8 mouse cellular contexts compared by ENCODE assay signal in the genomic region with DNA sequence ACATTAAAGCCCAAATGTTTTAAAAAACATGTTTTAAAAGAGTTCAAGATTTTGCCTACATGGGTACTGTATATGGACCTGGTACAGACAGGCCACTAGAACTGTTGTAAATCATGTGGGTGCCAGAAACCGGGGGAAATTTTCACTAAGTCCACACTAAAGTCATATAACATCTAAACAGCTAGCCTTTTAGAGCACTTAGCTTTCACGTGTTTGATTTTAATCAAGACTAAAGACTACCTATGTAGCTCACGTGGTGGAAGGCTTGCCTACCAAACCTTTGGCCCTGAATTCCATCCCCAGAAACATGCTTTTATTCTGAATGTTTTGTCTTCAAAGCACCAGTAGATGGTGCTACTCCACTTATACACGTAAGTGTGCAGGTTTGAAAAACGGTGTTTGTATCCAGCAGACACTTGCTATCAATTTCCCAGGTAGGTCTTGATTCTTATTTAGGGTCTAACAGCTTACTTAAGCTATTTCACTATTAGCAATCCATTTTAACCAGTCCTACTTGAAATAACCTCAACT. TPM values are rescaled to one million over a fixed set of nuclear protein-coding genes. Genes with fewer than 3 reads are reported as not detected.
A peak's percentile ranks its signal among the peaks of the same experiment; 100 is the strongest.
DNase-seq lines count a peak whose midpoint lies in the region; ATAC-seq and TF ChIP-seq lines count a peak whose summit lies in the region.

No protein-coding gene starts in this region.

- H3K4me1 ChIP-seq in kidney, adult 2 months (ENCODE audit: control insufficient read depth, insufficient read depth, low read length) = peaks cover 7% of the 10 kb centered on the region; the same call in 1 of the 2 replicates
- H3K4me1 ChIP-seq in MEL (ENCODE audit: control insufficient read depth in 1 of 2, insufficient read depth in 2 of 2, low read length in 2 of 2) = no peaks in the 10 kb centered on the region
- H3K4me1 ChIP-seq in forebrain, embryonic 12.5 days = peaks cover 11% of the 10 kb centered on the region
- no peaks in the 10 kb centered on the region for H3K4me1 ChIP-seq in limb, embryonic 14.5 days (ENCODE audit: control insufficient read depth, insufficient read depth, low read length)

- no peak overlapping the region for H3K4me3 ChIP-seq in kidney, adult 2 months (ENCODE audit: insufficient read depth, low read depth, low read length)
- H3K4me3 ChIP-seq in MEL (ENCODE audit: control insufficient read depth in 1 of 2, insufficient read depth in 1 of 2, low read depth in 2 of 2, low read length in 2 of 2) = no peak overlapping the region
- H3K4me3 ChIP-seq in forebrain, embryonic 12.5 days (replicated peaks) = no peak overlapping the region
- no peak overlapping the region for H3K4me3 ChIP-seq in limb, embryonic 14.5 days (replicated peaks; ENCODE audit: low read length)

- TF ChIP-seq RAD21 in MEL (IDR thresholded peaks at IDR 0.05; ENCODE audit: low read depth, low read length) = no peak

- 0 out of 2 replicates have a peak, but pooled peaks have one; percentile 5 for TF ChIP-seq CTCF in kidney, adult 2 months (conservative IDR thresholded peaks at IDR 0.05; ENCODE audit: insufficient read depth, insufficient read length, low read depth, low read length)
- TF ChIP-seq CTCF in MEL (IDR thresholded peaks at IDR 0.05 in 2 of 3, conservative IDR thresholded peaks at IDR 0.05 in 1 of 3; ENCODE audit: control insufficient read depth in 1 of 3, insufficient read depth in 1 of 3, low read depth in 2 of 3, low read length in 3 of 3, poor library complexity in 1 of 3, severe bottlenecking in 1 of 3) = peak in 2 of 3 experiments; percentile 38 to 47; a peak in 4 of 6 replicates

- H3K27ac ChIP-seq in kidney, adult 2 months (ENCODE audit: insufficient read depth, low read depth, low read length) = no peak overlapping the region
- peak overlapping the region; percentile 44 for H3K27ac ChIP-seq in MEL (ENCODE audit: control insufficient read depth, low read depth, low read length)
- H3K27ac ChIP-seq in forebrain, embryonic 12.5 days = peak overlapping the region; percentile 54; the same call in 1 of the 2 replicates
- no peak overlapping the region for H3K27ac ChIP-seq in limb, embryonic 14.5 days (replicated peaks; ENCODE audit: low read depth, low read length)

- WGBS in kidney, adult 2 months = 7% methylated on average over 5 of the region's 5 CpGs
- 4% methylated on average over 5 of the region's 5 CpGs for WGBS in forebrain, embryonic 12.5 days
- 5% methylated on average over 5 of the region's 5 CpGs for WGBS in limb, embryonic 14.5 days

- H3K27me3 ChIP-seq in kidney, adult 2 months (replicated peaks; ENCODE audit: control insufficient read depth, insufficient read depth, low read length) = no peaks in the 10 kb centered on the region
- H3K27me3 ChIP-seq in MEL (ENCODE audit: control insufficient read depth in 1 of 2, insufficient read depth in 2 of 2, low read length in 2 of 2) = no peaks in the 10 kb centered on the region
- no peaks in the 10 kb centered on the region for H3K27me3 ChIP-seq in forebrain, embryonic 12.5 days
- H3K27me3 ChIP-seq in limb, embryonic 14.5 days (ENCODE audit: control insufficient read depth, insufficient read depth, low read length) = no peaks in the 10 kb centered on the region

- no peaks in the 10 kb centered on the region for H3K9me3 ChIP-seq in MEL (replicated peaks; ENCODE audit: insufficient read depth, low read length)
- no peaks in the 10 kb centered on the region for H3K9me3 ChIP-seq in forebrain, embryonic 12.5 days
- H3K9me3 ChIP-seq in limb, embryonic 14.5 days (ENCODE audit: control insufficient read depth, low read length) = no peaks in the 10 kb centered on the region

- peaks cover 23% of the 10 kb centered on the region for H3K36me3 ChIP-seq in kidney, adult 2 months (ENCODE audit: control insufficient read depth, insufficient read depth, low read length)
- H3K36me3 ChIP-seq in MEL (ENCODE audit: control insufficient read depth in 1 of 2, insufficient read depth in 2 of 2, low read length in 2 of 2) = peaks cover 10 to 12% of the 10 kb centered on the region in 2 experiments
- peaks cover 64% of the 10 kb centered on the region for H3K36me3 ChIP-seq in forebrain, embryonic 12.5 days (replicated peaks)
- peaks cover 70% of the 10 kb centered on the region for H3K36me3 ChIP-seq in limb, embryonic 14.5 days (ENCODE audit: control insufficient read depth, insufficient read depth, low read length)

- no peak for TF ChIP-seq EP300 in MEL (IDR thresholded peaks at IDR 0.05; ENCODE audit: low read depth in 1 of 2, low read length in 2 of 2)

- DNase-seq in kidney, adult 2 months = peak; percentile 54
- DNase-seq in kidney, postnatal 10 days = no peak
- no peak for DNase-seq in MEL (ENCODE audit: low read depth, low spot score)
- DNase-seq in limb, embryonic 14.5 days (ENCODE audit: low spot score) = peak; percentile 64
- DNase-seq in layer of hippocampus, adult 9-10 months (ENCODE audit: low spot score) = no peak
- no peak for DNase-seq in ovary, postnatal 10 days (ENCODE audit: low spot score)

- TF ChIP-seq POLR2A in kidney, adult 2 months (IDR thresholded peaks at IDR 0.05; ENCODE audit: low read depth, low read length) = no peak
- peak in 1 of 2 experiments; percentile 61; a peak in 1 of 4 replicates for TF ChIP-seq POLR2A in MEL (IDR thresholded peaks at IDR 0.05; ENCODE audit: control insufficient read depth in 1 of 2, insufficient read depth in 1 of 2, low read depth in 1 of 2, low read length in 2 of 2, poor library complexity in 1 of 2)
- TF ChIP-seq POLR2A in limb, embryonic 14.5 days (IDR thresholded peaks at IDR 0.05; ENCODE audit: borderline replicate concordance, extremely low read depth, insufficient read depth, insufficient read length) = no peak

- peak overlapping the region; percentile 65; the same call in 1 of the 2 replicates for H3K9ac ChIP-seq in MEL (ENCODE audit: control insufficient read depth, low read depth, low read length, poor library complexity, severe bottlenecking)
- no peak overlapping the region for H3K9ac ChIP-seq in forebrain, embryonic 12.5 days
- H3K9ac ChIP-seq in limb, embryonic 14.5 days (ENCODE audit: low read depth, low read length, severe bottlenecking) = no peak overlapping the region

- H3K4me2 ChIP-seq in forebrain, embryonic 12.5 days = peak overlapping the region; percentile 10; the same call in 1 of the 2 replicates
- H3K4me2 ChIP-seq in limb, embryonic 14.5 days (replicated peaks; ENCODE audit: low read depth, low read length, severe bottlenecking) = no peak overlapping the region

- peaks cover 30% of the 10 kb centered on the region for H3K79me2 ChIP-seq in MEL (ENCODE audit: control insufficient read depth, insufficient read depth, low read length, poor library complexity)

- ATAC-seq in forebrain, embryonic 12.5 days (ENCODE audit: low FRiP score) = no peak
- ATAC-seq in limb, embryonic 14.5 days (ENCODE audit: low FRiP score, low read depth) = no peak
- peak; percentile 20; the same call in 1 of the 2 replicates for ATAC-seq in neutrophil, adult 5-6 weeks (ENCODE audit: extremely low read depth, insufficient number of reproducible peaks, low FRiP score, poor library complexity, severe bottlenecking)

TF ChIP-seq in MEL, 35 proteins besides CTCF, POLR2A, EP300 and RAD21 (continues in another document):
- TF ChIP-seq USF2 (IDR thresholded peaks at IDR 0.05; ENCODE audit: borderline replicate concordance in 1 of 2, insufficient read depth in 1 of 2, low read depth in 1 of 2, low read length in 2 of 2) = no peak
- no peak for TF ChIP-seq ELF1 (IDR thresholded peaks at IDR 0.05; ENCODE audit: low read depth, low read length)
- no peak; the same call in 1 of the 2 replicates for TF ChIP-seq NELFE (IDR thresholded peaks at IDR 0.05; ENCODE audit: low read depth, low read length)
- no peak for TF ChIP-seq TAL1 (IDR thresholded peaks at IDR 0.05; ENCODE audit: low read length)

RNA-seq across cellular contexts. Expression of a gene that starts 11.9 kb away (rescaled TPM):
- 4,503 and 4,540 TPM in 2 replicates for polyA plus RNA-seq in kidney, adult 2 months (2012; rRNA removed)
- 11,891 and 13,182 TPM in 2 replicates for total RNA-seq in MEL (2012; rRNA removed)
- over 10,000 TPM; 11,701 to 60,504 TPM for polyA plus RNA-seq in MEL (2012; ENCODE audit: insufficient read depth in 1 of 2, insufficient read length in 2 of 2, low read depth in 1 of 2, low replicate concordance in 2 of 2, missing spikeins in 1 of 2)
- 3,508 and 3,592 TPM in 2 replicates for polyA plus RNA-seq in forebrain, embryonic 12.5 days (2016; fragmentation: Nextera tagmentation; extraction: Ambion mirVana)
- polyA plus RNA-seq in limb, embryonic 14.5 days (2012; rRNA removed) = 7,521 and 9,083 TPM in 2 replicates
- 6,070 and 6,314 TPM in 2 replicates for polyA plus RNA-seq in limb, embryonic 14.5 days (2014; fragmentation: Nextera tagmentation; extraction: Ambion mirVana)
- 5,017 and 5,158 TPM in 2 replicates for total RNA-seq in neutrophil, adult 5-6 weeks (2017)

RNA-seq across cellular contexts. Expression of a gene that starts 28.5 kb away (rescaled TPM):
- polyA plus RNA-seq in kidney, adult 2 months (2012; rRNA removed) = 0.08 TPM in 1 of 2 replicates, not detected in the other
- 1.0 and 1.8 TPM in 2 replicates for total RNA-seq in MEL (2012; rRNA removed)
- under 1 TPM in 1 of 2 experiments, not detected in 1; 0.36 TPM for polyA plus RNA-seq in MEL (2012; ENCODE audit: insufficient read depth in 1 of 2, insufficient read length in 2 of 2, low read depth in 1 of 2, low replicate concordance in 2 of 2, missing spikeins in 1 of 2)
- polyA plus RNA-seq in forebrain, embryonic 12.5 days (2016; fragmentation: Nextera tagmentation; extraction: Ambion mirVana) = 0.68 and 0.75 TPM in 2 replicates
- polyA plus RNA-seq in limb, embryonic 14.5 days (2012; rRNA removed) = 0.15 and 0.18 TPM in 2 replicates
- 0.39 and 0.83 TPM in 2 replicates for polyA plus RNA-seq in limb, embryonic 14.5 days (2014; fragmentation: Nextera tagmentation; extraction: Ambion mirVana)
- total RNA-seq in neutrophil, adult 5-6 weeks (2017) = not detected in 2 replicates

RNA-seq across cellular contexts. Expression of a gene that starts 29.1 kb away (rescaled TPM):
- polyA plus RNA-seq in kidney, adult 2 months (2012; rRNA removed) = 21.0 and 23.4 TPM in 2 replicates
- 28.7 and 32.3 TPM in 2 replicates for total RNA-seq in MEL (2012; rRNA removed)
- 10 to 100 TPM in 1 of 2 experiments, not detected in 1; 27.7 TPM for polyA plus RNA-seq in MEL (2012; ENCODE audit: insufficient read depth in 1 of 2, insufficient read length in 2 of 2, low read depth in 1 of 2, low replicate concordance in 2 of 2, missing spikeins in 1 of 2)
- polyA plus RNA-seq in forebrain, embryonic 12.5 days (2016; fragmentation: Nextera tagmentation; extraction: Ambion mirVana) = 24.4 and 26.1 TPM in 2 replicates
- polyA plus RNA-seq in limb, embryonic 14.5 days (2012; rRNA removed) = 19.2 and 20.3 TPM in 2 replicates
- 22.7 and 23.3 TPM in 2 replicates for polyA plus RNA-seq in limb, embryonic 14.5 days (2014; fragmentation: Nextera tagmentation; extraction: Ambion mirVana)
- 34.0 and 34.7 TPM in 2 replicates for total RNA-seq in neutrophil, adult 5-6 weeks (2017)

RNA-seq across cellular contexts. Expression of a gene that starts 34.0 kb away (rescaled TPM):
- polyA plus RNA-seq in kidney, adult 2 months (2012; rRNA removed) = 0.19 and 0.36 TPM in 2 replicates
- 12.9 and 19.0 TPM in 2 replicates for total RNA-seq in MEL (2012; rRNA removed)
- polyA plus RNA-seq in MEL (2012; ENCODE audit: insufficient read depth in 1 of 2, insufficient read length in 2 of 2, low read depth in 1 of 2, low replicate concordance in 2 of 2, missing spikeins in 1 of 2) = 10 to 100 TPM in 1 of 2 experiments, not detected in 1; 20.9 TPM
- polyA plus RNA-seq in forebrain, embryonic 12.5 days (2016; fragmentation: Nextera tagmentation; extraction: Ambion mirVana) = 0.46 and 0.69 TPM in 2 replicates
- polyA plus RNA-seq in limb, embryonic 14.5 days (2012; rRNA removed) = 3.9 and 4.3 TPM in 2 replicates
- polyA plus RNA-seq in limb, embryonic 14.5 days (2014; fragmentation: Nextera tagmentation; extraction: Ambion mirVana) = 2.4 and 2.8 TPM in 2 replicates
- total RNA-seq in neutrophil, adult 5-6 weeks (2017) = 2.2 TPM in 2 replicates

Comparison
In these comparisons a context has a peak if more than half of its experiments do, and no peak if none do; other contexts are left out.
1. DNase-seq: peak in kidney, adult 2 months (single experiment) and limb, embryonic 14.5 days (single experiment); none in kidney, postnatal 10 days (single experiment), MEL (single experiment), layer of hippocampus, adult 9-10 months (single experiment) and ovary, postnatal 10 days (single experiment).
2. H3K27ac ChIP-seq: peak in MEL (single experiment) and forebrain, embryonic 12.5 days (single experiment); none in kidney, adult 2 months (single experiment) and limb, embryonic 14.5 days (single experiment).